Mouse (Mus musculus) forebrain, embryonic 14.5 days (tissue): ENCODE measurements around the gene 2610318N02Rik. TPM values are rescaled to one million over a fixed set of nuclear protein-coding genes. Genes with fewer than 3 reads are reported as not detected.
A peak's percentile ranks its signal among the peaks of the same experiment; 100 is the strongest.

ENCODE experiments used
- ATAC-seq: fragments of 200-750 bp; cut with Nextera tagmentation; 2 replicates; pipeline ENCODE4 v1.8.0; 2017; ENCODE audit warnings: mild to moderate bottlenecking, moderate library complexity
- DNase-seq: peaks from one replicate; pipeline ENCODE4 v3.0.0-alpha.2; 2015; ENCODE audit warnings: low spot score
- H3K27ac ChIP-seq: fragments of 300-500 bp; sonication (generic); 2 replicates; pipeline ENCODE4 v1.5.1; 2014; ENCODE audit warnings: low read depth, mild to moderate bottlenecking, control low read depth, low read length, moderate library complexity
- H3K27me3 ChIP-seq: fragments of 300-500 bp; sonication (generic); replicated peaks from 2 replicates; pipeline ENCODE4 v1.6.1; 2014; ENCODE audit warnings: low read length, control low read depth, mixed read lengths; ENCODE audit not compliant: control insufficient read depth, insufficient read depth
- H3K36me3 ChIP-seq: fragments of 300-500 bp; sonication (generic); 2 replicates; pipeline ENCODE4 v1.6.1; 2014; ENCODE audit warnings: low read length, control low read depth; ENCODE audit not compliant: control insufficient read depth, insufficient read depth
- H3K4me1 ChIP-seq: fragments of 300-500 bp; sonication (generic); 2 replicates; pipeline ENCODE4 v1.6.1; 2014; ENCODE audit warnings: antibody characterized with exemption, low read length, control low read depth; ENCODE audit not compliant: control insufficient read depth, insufficient read depth
- H3K4me2 ChIP-seq: fragments of 300-500 bp; sonication (generic); 2 replicates; pipeline ENCODE4 v1.6.1; 2014; ENCODE audit warnings: mild to moderate bottlenecking, control low read depth, low read length
- H3K4me3 ChIP-seq: fragments of 300-500 bp; sonication (generic); 2 replicates; pipeline ENCODE4 v1.5.1; 2014; ENCODE audit warnings: low read depth, low read length, control low read depth
- H3K9ac ChIP-seq: fragments of 300-500 bp; sonication (generic); 2 replicates; pipeline ENCODE4 v1.6.1; 2014; ENCODE audit warnings: mild to moderate bottlenecking, low read length, control low read depth, moderate library complexity
- H3K9me3 ChIP-seq: fragments of 300-500 bp; sonication (generic); replicated peaks from 2 replicates; pipeline ENCODE4 v1.6.1; 2016; ENCODE audit warnings: low read length, control low read depth, mixed read lengths; ENCODE audit not compliant: control insufficient read depth
- WGBS: fragments of 180-500 bp; shearing (Covaris S2); extraction: QIAGEN DNeasy Blood & Tissue Kit; methylation state at CpG from one replicate; pipeline ENCODE4 v1.1.7; 2014; 5-methylcytosine and 5-hydroxymethylcytosine counted together
- polyA plus RNA-seq: library from polyadenylated mRNA; unstranded; fragments of >200 nt; fragmentation: Nextera tagmentation; extraction: Ambion mirVana; gene quantifications from 2 replicates; pipeline ENCODE4 v1.2.1, GENCODE M21; 2014

2610318N02Rik gene
- polyA plus RNA-seq, 1 experiment from 2014 or later = 27.6 TPM

- Histone ChIP-seq H3K4me1 (no peaks in the 10 kb centered on the region), H3K9ac (no peak overlapping the region), H3K9me3 (no peaks in the 10 kb centered on the region), H3K4me2 (no peak overlapping the region), H3K27me3 (no peaks in the 10 kb centered on the region), H3K4me3 (no peak overlapping the region), H3K36me3 (peaks cover 100% of the 10 kb centered on the region), H3K27ac (no peak overlapping the region)
- DNase-seq = no peak
- WGBS = 73% methylated on average over 13 of the region's 13 CpGs
- no peak for ATAC-seq
These were observed 38.2 kb downstream of the 2610318N02Rik start for GRCm38 (mm10) chr16:17086669-17087193.

GRCm38 (mm10) chr16:17086241-17086640, 38.7 kb downstream of the 2610318N02Rik start:
- Histone ChIP-seq H3K9ac (no peak overlapping the region), H3K4me3 (no peak overlapping the region), H3K4me1 (no peaks in the 10 kb centered on the region), H3K27ac (no peak overlapping the region), H3K9me3 (no peaks in the 10 kb centered on the region), H3K36me3 (peaks cover 100% of the 10 kb centered on the region), H3K4me2 (no peak overlapping the region), H3K27me3 (no peaks in the 10 kb centered on the region)
- ATAC-seq (no peak), DNase-seq (no peak)
- 86% methylated on average over 3 of the region's 3 CpGs for WGBS

- no peaks in the 10 kb centered on the region for H3K27me3 ChIP-seq
- no peak overlapping the region for H3K4me3 ChIP-seq
- no peaks in the 10 kb centered on the region for H3K9me3 ChIP-seq
- no peaks in the 10 kb centered on the region for H3K4me1 ChIP-seq
- peaks cover 100% of the 10 kb centered on the region for H3K36me3 ChIP-seq
- H3K27ac ChIP-seq = no peak overlapping the region
- no peak overlapping the region for H3K4me2 ChIP-seq
- no peak for DNase-seq
- H3K9ac ChIP-seq = no peak overlapping the region
- ATAC-seq = no peak
- 91% methylated on average over 4 of the region's 4 CpGs for WGBS
These were observed 39.3 kb downstream of the 2610318N02Rik start for GRCm38 (mm10) chr16:17085636-17086035.

- no peak overlapping the region for H3K4me2 ChIP-seq
- H3K36me3 ChIP-seq = peaks cover 93% of the 10 kb centered on the region
- no peak overlapping the region for H3K27ac ChIP-seq
- DNase-seq = no peak
- 88% methylated on average over 6 of the region's 6 CpGs for WGBS
- no peak for ATAC-seq
- H3K27me3 ChIP-seq = no peaks in the 10 kb centered on the region
- H3K9ac ChIP-seq = no peak overlapping the region
- H3K4me1 ChIP-seq = 0 out of 2 replicates have a peak, but pooled peaks cover 3% of the 10 kb centered on the region
- H3K9me3 ChIP-seq = no peaks in the 10 kb centered on the region
- H3K4me3 ChIP-seq = no peak overlapping the region
These were observed 42.7 kb downstream of the 2610318N02Rik start for GRCm38 (mm10) chr16:17082121-17082792.

GRCm38 (mm10) chr16:17078101-17078500, 46.9 kb downstream of the 2610318N02Rik start:
- no peak overlapping the region for H3K4me2 ChIP-seq
- peak; percentile 69 for ATAC-seq
- 0 out of 2 replicates have a peak, but pooled peaks cover 3% of the 10 kb centered on the region for H3K4me1 ChIP-seq
- H3K9me3 ChIP-seq = no peaks in the 10 kb centered on the region
- 56% methylated on average over 7 of the region's 7 CpGs for WGBS
- H3K4me3 ChIP-seq = no peak overlapping the region
- H3K9ac ChIP-seq = no peak overlapping the region
- no peaks in the 10 kb centered on the region for H3K27me3 ChIP-seq
- peak; percentile 75 for DNase-seq
- peaks cover 79% of the 10 kb centered on the region for H3K36me3 ChIP-seq
- H3K27ac ChIP-seq = peak overlapping the region; percentile 39; the same call in 1 of the 2 replicates

- Histone ChIP-seq H3K9me3 (no peaks in the 10 kb centered on the region), H3K4me1 (peaks cover 5% of the 10 kb centered on the region; the same call in 1 of the 2 replicates), H3K27ac (no peak overlapping the region), H3K36me3 (peaks cover 72% of the 10 kb centered on the region), H3K4me3 (no peak overlapping the region), H3K4me2 (no peak overlapping the region), H3K9ac (no peak overlapping the region), H3K27me3 (no peaks in the 10 kb centered on the region)
- ATAC-seq (no peak), DNase-seq (no peak)
These were observed 48.1 kb downstream of the 2610318N02Rik start for GRCm38 (mm10) chr16:17076869-17077268.

GRCm38 (mm10) chr16:17076301-17076700, 48.7 kb downstream of the 2610318N02Rik start:
- ATAC-seq (no peak), DNase-seq (no peak)
- peaks cover 9% of the 10 kb centered on the region; the same call in 1 of the 2 replicates for H3K4me1 ChIP-seq
- no peaks in the 10 kb centered on the region for H3K27me3 ChIP-seq
- no peaks in the 10 kb centered on the region for H3K9me3 ChIP-seq
- no peak overlapping the region for H3K9ac ChIP-seq
- WGBS = 90% methylated on average over 2 of the region's 2 CpGs
- H3K4me2 ChIP-seq = no peak overlapping the region
- no peak overlapping the region for H3K27ac ChIP-seq
- H3K4me3 ChIP-seq = no peak overlapping the region
- H3K36me3 ChIP-seq = peaks cover 66% of the 10 kb centered on the region

- H3K36me3 ChIP-seq = peaks cover 39% of the 10 kb centered on the region
- no peaks in the 10 kb centered on the region for H3K27me3 ChIP-seq
- 89% methylated on average over 7 of the region's 7 CpGs for WGBS
- no peak overlapping the region for H3K9ac ChIP-seq
- no peak overlapping the region for H3K4me3 ChIP-seq
- no peaks in the 10 kb centered on the region for H3K9me3 ChIP-seq
- peaks cover 13% of the 10 kb centered on the region for H3K4me1 ChIP-seq
- no peak overlapping the region for H3K4me2 ChIP-seq
- H3K27ac ChIP-seq = 0 out of 2 replicates have a peak overlapping the region, but pooled peaks have one; percentile 28
- ATAC-seq (no peak), DNase-seq (peak; percentile 46)
These were observed 52.0 kb downstream of the 2610318N02Rik start for GRCm38 (mm10) chr16:17073000-17073399.

- no peaks in the 10 kb centered on the region for H3K27me3 ChIP-seq
- peak overlapping the region; percentile 86 for H3K4me3 ChIP-seq
- peak overlapping the region; percentile 93 for H3K9ac ChIP-seq
- DNase-seq = no peak
- WGBS = 37% methylated on average over 6 of the region's 6 CpGs
- peaks cover 10% of the 10 kb centered on the region for H3K4me1 ChIP-seq
- H3K36me3 ChIP-seq = peaks cover 24% of the 10 kb centered on the region
- ATAC-seq = no peak
- H3K9me3 ChIP-seq = no peaks in the 10 kb centered on the region
- H3K27ac ChIP-seq = no peak overlapping the region
- H3K4me2 ChIP-seq = peak overlapping the region; percentile 72
These were observed 54.3 kb downstream of the 2610318N02Rik start for GRCm38 (mm10) chr16:17070716-17071115.
